Mouse (Mus musculus) lung, adult 2 months (tissue): ENCODE measurements around the gene Terf2.

ENCODE experiments used
- CTCF ChIP-seq: fragments of 200-500 bp; IDR thresholded peaks from 2 replicates; pipeline ENCODE4 v1.5.1; 2011; ENCODE audit warnings: mild to moderate bottlenecking, low read length, control low read depth; ENCODE audit not compliant: insufficient read depth
- POLR2A ChIP-seq: fragments of 200-500 bp; IDR thresholded peaks from 2 replicates; pipeline ENCODE4 v1.6.1; 2011; ENCODE audit warnings: low read depth, mild to moderate bottlenecking, control low read depth, low read length, borderline replicate concordance; ENCODE audit errors: extremely low read depth

DNA sequence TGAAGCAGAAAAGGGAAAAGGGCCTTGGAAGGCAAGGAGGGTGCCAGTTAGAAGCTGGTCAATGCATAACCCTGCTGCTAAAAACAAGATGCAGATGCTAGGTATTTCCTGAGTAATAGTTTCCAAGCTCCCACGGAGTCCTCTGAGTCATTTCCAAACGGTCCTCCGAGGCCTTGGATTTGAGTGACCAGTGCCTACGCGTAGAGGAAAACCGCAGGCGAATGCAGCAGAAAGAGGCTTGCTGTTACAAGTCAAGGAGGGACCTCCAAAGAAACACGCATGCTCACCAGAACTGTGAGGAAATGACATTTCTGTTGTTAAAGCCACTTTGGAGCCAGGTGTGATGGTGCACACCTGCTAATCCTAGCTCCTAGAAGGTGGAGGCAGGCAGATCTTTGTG is 72.9 kb downstream of the Terf2 start:
- no peak for TF ChIP-seq POLR2A
- no peak for TF ChIP-seq CTCF
